Mouse (Mus musculus) frontal cortex, adult (tissue): Measurements from ENCODE around the gene Phf24.
"Not testable (repeated sequence)": the region's sequence is repeated elsewhere in the genome, so short reads cannot be mapped to it uniquely, and the experiment has no call there.

Source experiments
- ATAC-seq: cut with Nextera tagmentation; 2 replicates; pipeline ENCODE4 v1.9.2; 2017; ENCODE audit warnings: mild to moderate bottlenecking, moderate library complexity, mixed read lengths; ENCODE audit not compliant: low TSS enrichment

Gene Phf24

DNA sequence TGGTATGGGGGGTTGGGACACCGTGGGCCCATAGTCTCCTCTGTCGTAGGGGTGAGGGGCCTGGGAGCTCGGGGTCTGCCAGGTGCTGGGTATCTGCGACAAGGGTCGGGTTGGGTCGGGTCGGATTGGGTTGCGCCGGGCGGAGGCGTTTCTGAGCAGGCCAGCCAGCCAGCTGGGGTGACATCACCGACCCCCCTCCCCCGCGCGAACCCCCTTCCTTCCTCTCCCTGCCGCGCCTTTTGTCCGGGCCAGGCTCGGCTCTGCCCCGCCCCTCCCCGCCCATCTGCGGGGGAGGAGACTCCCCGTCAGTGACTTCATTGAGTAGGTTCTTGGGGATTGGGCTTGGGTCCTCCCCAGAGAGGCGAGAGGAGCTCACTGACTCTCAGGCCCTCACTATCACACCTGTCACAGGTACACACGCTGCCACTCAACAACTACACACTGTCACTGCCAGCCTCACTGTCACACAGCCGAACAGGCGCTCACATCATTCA lies 33.7 kb downstream of the Phf24 start:
- ATAC-seq = no peak; the same call in 1 of the 2 replicates

DNA sequence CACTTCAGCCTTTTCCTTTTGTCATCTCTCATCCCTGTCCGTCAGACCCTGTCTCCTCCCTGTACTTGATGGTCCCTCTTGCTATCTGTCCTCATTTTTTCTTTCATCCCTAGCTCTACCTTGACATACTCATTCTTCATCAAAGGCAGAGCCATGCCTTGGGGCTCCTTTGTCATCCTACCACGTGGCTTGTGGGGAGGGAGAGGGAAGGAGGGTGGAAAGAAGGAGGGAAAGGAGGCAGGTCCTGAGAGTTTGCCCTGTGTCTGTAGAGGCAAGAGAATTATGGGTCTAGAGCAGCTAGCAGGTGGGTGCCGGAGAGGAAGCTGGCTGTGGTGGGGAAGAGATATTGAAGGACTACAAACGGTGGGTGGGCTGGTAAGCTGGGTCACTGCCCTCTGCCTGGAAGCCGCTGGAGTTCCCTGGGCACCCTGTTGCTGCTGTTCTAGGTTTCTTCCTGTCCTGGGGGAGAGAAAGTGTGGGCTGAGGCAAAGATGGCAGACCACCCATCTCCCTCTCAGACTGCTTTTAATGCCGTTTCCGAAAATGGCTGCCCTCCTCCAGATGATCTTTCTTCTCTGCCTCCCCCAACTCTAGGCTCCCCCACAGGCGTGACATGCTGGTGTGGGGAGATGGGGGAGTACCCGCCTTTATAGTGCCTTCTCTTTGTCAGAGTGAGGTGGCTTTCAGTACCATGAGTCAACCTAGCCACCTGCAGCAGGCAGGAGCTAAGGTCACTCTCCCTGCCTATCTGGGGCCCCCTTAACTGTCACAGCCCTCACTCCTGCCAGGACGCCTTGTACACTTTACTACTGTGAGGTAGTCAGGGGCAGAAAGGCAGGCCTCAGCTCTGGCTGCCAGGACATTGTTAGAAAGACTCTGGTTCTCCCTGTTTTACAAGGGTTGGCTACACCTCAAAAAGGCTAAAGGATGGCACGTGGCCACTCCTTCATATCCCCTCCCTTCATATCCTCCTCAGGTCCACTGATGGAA lies 35.0 kb downstream of the Phf24 start:
- no peak for ATAC-seq

DNA sequence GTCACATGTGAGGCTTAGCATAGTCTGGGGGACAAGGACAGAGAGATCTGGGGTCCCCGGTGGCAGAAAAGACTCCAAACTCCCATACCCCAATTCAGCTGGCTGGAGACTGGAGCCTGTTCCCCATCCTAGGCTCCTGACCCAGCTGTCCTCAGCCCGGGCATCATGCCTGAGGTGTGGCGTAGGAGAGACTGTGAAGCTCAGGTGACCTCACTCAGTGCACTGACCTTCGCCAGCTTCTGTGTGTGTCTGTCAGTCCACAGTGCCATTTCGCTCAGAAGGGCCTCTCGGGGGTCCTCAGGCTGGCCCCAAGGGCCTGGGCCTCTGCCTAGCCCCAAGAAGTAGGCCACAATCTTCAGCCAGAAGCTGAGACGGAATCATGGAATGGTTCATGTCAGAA lies 36.1 kb downstream of the Phf24 start:
- no peak for ATAC-seq

GRCm38 (mm10) chr4:42953435-42954094 lies 37.1 kb downstream of the Phf24 start:
- ATAC-seq = peak; percentile 13; the same call in 1 of the 2 replicates

DNA sequence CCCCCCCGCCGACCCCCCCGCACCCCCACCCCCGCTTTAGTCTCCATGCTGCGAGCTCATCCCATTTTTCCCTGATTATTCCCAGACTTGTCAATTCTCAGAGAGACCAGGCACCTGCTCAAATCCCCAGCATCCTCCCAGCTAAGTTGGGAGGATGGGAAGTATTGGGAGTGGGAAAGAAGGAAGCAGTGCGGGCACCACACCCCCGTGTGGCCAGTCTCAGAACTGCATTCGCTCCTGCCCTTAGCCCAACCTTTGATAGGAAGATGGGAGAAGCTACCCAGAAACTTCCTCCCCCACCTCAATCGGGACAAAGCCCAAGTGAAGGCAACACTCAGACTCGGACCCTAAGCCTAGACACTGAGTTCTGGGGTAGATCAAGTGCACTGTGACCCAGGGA lies 37.8 kb downstream of the Phf24 start:
- ATAC-seq = no peak

- no peak for ATAC-seq
Observed at GRCm38 (mm10) chr4:42955200-42955599, 38.7 kb downstream of the Phf24 start.

- ATAC-seq = no peak
Observed at GRCm38 (mm10) chr4:42956581-42956980, 40.1 kb downstream of the Phf24 start.

- no peak for ATAC-seq
Observed at GRCm38 (mm10) chr4:42957306-42957705, 40.8 kb downstream of the Phf24 start.

- no peak for ATAC-seq
Observed at GRCm38 (mm10) chr4:42957979-42958378, 41.5 kb downstream of the Phf24 start.

DNA sequence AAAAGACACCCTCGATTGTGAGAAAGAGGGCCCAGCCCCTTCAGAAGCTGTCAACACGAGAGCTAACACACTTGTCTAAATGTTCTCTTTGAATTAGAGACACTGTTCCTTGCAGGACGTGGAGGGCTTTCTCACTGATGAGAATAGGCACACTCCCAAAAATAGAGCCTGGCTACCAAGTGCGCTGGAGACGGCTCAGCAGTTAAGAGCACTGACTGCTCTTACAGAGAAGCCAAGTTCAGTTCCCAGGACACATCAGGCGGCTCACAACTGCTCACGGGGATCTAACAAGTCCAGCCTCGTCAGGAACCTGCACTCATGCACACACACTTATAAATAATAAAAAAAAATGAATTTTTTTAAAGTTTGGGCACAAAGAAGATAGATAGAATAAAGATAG lies 42.5 kb downstream of the Phf24 start:
- peak; percentile 10 for ATAC-seq

GRCm38 (mm10) chr4:42959382-42959781 lies 42.9 kb downstream of the Phf24 start:
- no peak for ATAC-seq

GRCm38 (mm10) chr4:42961592-42961991 lies 45.1 kb downstream of the Phf24 start:
- ATAC-seq = peak; percentile 38; the same call in 1 of the 2 replicates

- no peak for ATAC-seq
Observed at GRCm38 (mm10) chr4:42963480-42963879, 47.0 kb downstream of the Phf24 start.

DNA sequence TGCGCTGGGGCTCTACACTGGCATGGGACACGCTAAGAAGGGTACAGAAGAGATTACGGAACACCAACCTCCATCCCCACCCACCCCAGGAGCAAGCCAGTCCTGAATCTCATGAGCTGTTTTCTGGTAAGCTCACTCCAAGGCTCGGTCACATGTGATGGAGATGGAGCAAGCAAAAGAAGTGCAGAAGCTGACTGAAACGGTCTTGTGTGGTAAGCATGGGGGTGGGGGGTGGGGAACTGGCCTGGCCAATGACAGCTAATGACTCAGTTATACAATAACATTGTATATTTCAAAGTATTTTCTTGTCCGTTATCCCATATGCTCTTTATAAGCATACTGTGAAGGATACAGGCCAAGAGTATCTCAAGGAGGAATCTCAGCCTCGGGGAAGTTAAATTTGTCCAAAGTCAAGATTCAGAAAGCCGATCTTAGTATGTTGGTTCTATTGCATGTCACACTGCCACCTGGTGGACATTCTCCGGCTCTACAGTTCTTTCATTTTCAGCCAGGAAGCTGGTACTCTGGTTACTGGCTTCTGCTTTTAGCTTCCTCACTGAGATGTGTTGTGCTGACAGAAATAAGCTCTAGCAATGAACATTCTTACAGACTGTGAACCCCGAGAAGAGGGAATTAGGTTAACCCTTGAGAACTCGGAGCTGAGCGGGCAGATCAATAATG lies 48.7 kb downstream of the Phf24 start:
- ATAC-seq = peak; percentile 79

GRCm38 (mm10) chr4:42969304-42969703 lies 52.8 kb downstream of the Phf24 start, which contains the start of gene 1700022I11Rik:
Gene 1700022I11Rik, plus strand, starts transcription at chr4:42969604.
- ATAC-seq = no peak

- no peak for ATAC-seq
Observed at GRCm38 (mm10) chr4:42972952-42973351, 56.5 kb downstream of the Phf24 start.

- ATAC-seq = no peak
Observed at GRCm38 (mm10) chr4:42973868-42974267, 57.4 kb downstream of the Phf24 start.

- no peak for ATAC-seq
Observed at GRCm38 (mm10) chr4:42978062-42978461, 61.6 kb downstream of the Phf24 start.

DNA sequence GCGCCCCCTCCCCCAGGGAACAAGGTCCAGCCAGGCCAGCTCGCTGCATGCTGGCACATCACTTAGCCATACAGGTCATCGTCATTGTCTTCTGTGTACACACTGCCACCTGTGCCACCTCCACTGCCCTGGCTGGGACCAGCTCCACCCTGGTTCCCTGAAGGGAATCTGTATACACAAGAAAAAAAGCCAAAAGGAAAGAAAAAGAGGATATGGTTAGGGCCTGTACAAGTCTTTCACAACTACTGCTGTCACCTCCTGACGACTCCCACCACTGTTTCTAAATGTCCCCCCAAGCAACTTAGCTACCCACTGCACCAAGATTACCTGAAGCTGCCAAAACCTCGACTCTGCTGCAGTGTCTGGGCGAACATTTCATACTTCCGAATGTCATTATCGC lies 64.0 kb downstream of the Phf24 start:
- ATAC-seq = not testable (repeated sequence)

GRCm38 (mm10) chr4:42988296-42988695 lies 71.8 kb downstream of the Phf24 start:
- ATAC-seq = no peak
